12 mouse cellular contexts compared by ENCODE assay signal in the genomic region with DNA sequence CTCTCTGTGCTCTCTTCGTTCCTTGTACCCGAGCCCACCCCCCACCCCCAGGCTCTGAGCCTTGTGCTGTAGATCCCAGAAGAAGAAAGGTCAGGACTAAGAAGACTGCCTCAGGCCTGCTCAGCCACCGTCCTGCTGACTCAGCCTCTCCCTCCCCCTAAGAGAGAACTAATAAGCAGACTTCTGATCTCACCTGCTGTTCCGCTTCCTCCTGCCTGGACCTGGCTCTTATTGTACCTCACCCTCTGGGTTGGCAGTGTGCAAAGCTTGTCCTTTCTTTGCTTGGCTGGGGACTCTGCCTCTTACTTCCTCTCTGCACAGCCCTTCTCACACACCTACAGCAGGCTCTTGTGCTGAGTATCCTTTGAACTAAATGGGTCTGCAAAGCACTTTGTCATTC.
DNase-seq lines count a peak whose midpoint lies in the region; ATAC-seq and TF ChIP-seq lines count a peak whose summit lies in the region.
"Had no signal": no experiment of that assay in that cellular context is flagged by ENCODE, and none has a peak within 500 bp of the region (broad histone marks: within the 10 kb centered on the region; RNA-seq: fewer than 3 reads in every experiment).

No protein-coding gene starts in this region.

- no peak overlapping the region for H3K4me3 ChIP-seq in lung, embryonic 15.5 days
- no peak overlapping the region for H3K4me3 ChIP-seq in lung, adult 2 months (replicated peaks; ENCODE audit: extremely low read depth, low read depth, low read length)
- H3K4me3 ChIP-seq in embryonic facial prominence, embryonic 10.5 days: no peak overlapping the region
- no peak overlapping the region for H3K4me3 ChIP-seq in stomach, embryonic 14.5 days (ENCODE audit: low read depth, low read length)
- H3K4me3 ChIP-seq: hindbrain, embryonic 13.5 days; myocyte had no signal

- H3K9ac ChIP-seq in lung, embryonic 15.5 days: no peak overlapping the region
- no peak overlapping the region for H3K9ac ChIP-seq in stomach, embryonic 14.5 days (replicated peaks; ENCODE audit: low read depth, low read length)
- H3K9ac ChIP-seq: hindbrain, embryonic 13.5 days had no signal

- WGBS in lung, embryonic 15.5 days: 29% methylated on average over 4 of the region's 4 CpGs
- WGBS in lung, adult 2 months: 52% methylated on average over 4 of the region's 4 CpGs
- 10% methylated on average over 4 of the region's 4 CpGs for WGBS in embryonic facial prominence, embryonic 10.5 days
- 30% methylated on average over 4 of the region's 4 CpGs for WGBS in stomach, embryonic 14.5 days

- no peak for DNase-seq in lung, adult 2 months
- DNase-seq in embryonic facial prominence, embryonic 10.5 days (ENCODE audit: low spot score): peak; percentile 20
- DNase-seq in kidney, postnatal 25 days: peak; percentile 41 to 66
- no peak for DNase-seq in thymus, postnatal 14 days
- DNase-seq in layer of hippocampus, adult 11-12 months (ENCODE audit: low spot score): no peak
- DNase-seq: gastrocnemius, postnatal 10 days; right cerebral cortex, postnatal 4 days had no signal

- peaks cover 12% of the 10 kb centered on the region for H3K4me1 ChIP-seq in lung, embryonic 15.5 days
- H3K4me1 ChIP-seq in lung, adult 2 months (ENCODE audit: control insufficient read depth, insufficient read depth, low read length): peaks cover 1% of the 10 kb centered on the region; the same call in 1 of the 2 replicates
- H3K4me1 ChIP-seq in embryonic facial prominence, embryonic 10.5 days: peaks cover 5% of the 10 kb centered on the region
- H3K4me1 ChIP-seq in stomach, embryonic 14.5 days (ENCODE audit: control insufficient read depth, insufficient read depth, low read length): no peaks in the 10 kb centered on the region
- H3K4me1 ChIP-seq: hindbrain, embryonic 13.5 days had no signal

- no peak overlapping the region for H3K4me2 ChIP-seq in lung, embryonic 15.5 days
- no peak overlapping the region for H3K4me2 ChIP-seq in stomach, embryonic 14.5 days (replicated peaks; ENCODE audit: low read depth, low read length)
- H3K4me2 ChIP-seq: hindbrain, embryonic 13.5 days had no signal

- H3K36me3 ChIP-seq in lung, embryonic 15.5 days: no peaks in the 10 kb centered on the region
- H3K36me3 ChIP-seq in embryonic facial prominence, embryonic 10.5 days (replicated peaks): no peaks in the 10 kb centered on the region
- no peaks in the 10 kb centered on the region for H3K36me3 ChIP-seq in stomach, embryonic 14.5 days (ENCODE audit: control insufficient read depth, insufficient read depth, low read length)
- H3K36me3 ChIP-seq: hindbrain, embryonic 13.5 days had no signal

- TF ChIP-seq POLR2A in lung, adult 2 months (IDR thresholded peaks at IDR 0.05; ENCODE audit: borderline replicate concordance, extremely low read depth, low read depth, low read length): no peak

- no peaks in the 10 kb centered on the region for H3K27me3 ChIP-seq in lung, embryonic 15.5 days
- H3K27me3 ChIP-seq in embryonic facial prominence, embryonic 10.5 days (replicated peaks; ENCODE audit: low read depth, poor library complexity, severe bottlenecking): no peaks in the 10 kb centered on the region
- no peaks in the 10 kb centered on the region for H3K27me3 ChIP-seq in stomach, embryonic 14.5 days (ENCODE audit: control insufficient read depth, insufficient read depth, low read length)
- H3K27me3 ChIP-seq: hindbrain, embryonic 13.5 days had no signal

- peak; percentile 37; the same call in 1 of the 2 replicates for ATAC-seq in lung, embryonic 15.5 days (ENCODE audit: borderline replicate concordance, extremely low read depth, low FRiP score, low TSS enrichment)
- peak; percentile 53 for ATAC-seq in stomach, embryonic 14.5 days (ENCODE audit: insufficient number of reproducible peaks, insufficient read depth, low FRiP score, low read depth)
- ATAC-seq in inflammation-experienced regulatory T-cells, adult 6 months: no peak

- no peak for TF ChIP-seq CTCF in lung, adult 2 months (IDR thresholded peaks at IDR 0.05; ENCODE audit: insufficient read depth, low read length)

- H3K27ac ChIP-seq in lung, embryonic 15.5 days: no peak overlapping the region
- no peak overlapping the region for H3K27ac ChIP-seq in embryonic facial prominence, embryonic 10.5 days (replicated peaks)
- peak overlapping the region; percentile 55; the same call in 1 of the 2 replicates for H3K27ac ChIP-seq in stomach, embryonic 14.5 days (ENCODE audit: low read length)
- H3K27ac ChIP-seq: hindbrain, embryonic 13.5 days had no signal

- H3K9me3 ChIP-seq in lung, embryonic 15.5 days: no peaks in the 10 kb centered on the region
- no peaks in the 10 kb centered on the region for H3K9me3 ChIP-seq in embryonic facial prominence, embryonic 10.5 days
- H3K9me3 ChIP-seq in stomach, embryonic 14.5 days (ENCODE audit: control insufficient read depth, low read depth, low read length): no peaks in the 10 kb centered on the region
- H3K9me3 ChIP-seq: hindbrain, embryonic 13.5 days had no signal

Comparison
In these comparisons a context has a peak if more than half of its experiments do, and no peak if none do; other contexts are left out.
1. DNase-seq: peak in embryonic facial prominence, embryonic 10.5 days (single experiment) and kidney, postnatal 25 days (2 of 2); none in lung, adult 2 months (single experiment), thymus, postnatal 14 days (single experiment) and layer of hippocampus, adult 11-12 months (single experiment).